Mouse (Mus musculus): Measurements from ENCODE around the gene Otud7b.

DNA sequence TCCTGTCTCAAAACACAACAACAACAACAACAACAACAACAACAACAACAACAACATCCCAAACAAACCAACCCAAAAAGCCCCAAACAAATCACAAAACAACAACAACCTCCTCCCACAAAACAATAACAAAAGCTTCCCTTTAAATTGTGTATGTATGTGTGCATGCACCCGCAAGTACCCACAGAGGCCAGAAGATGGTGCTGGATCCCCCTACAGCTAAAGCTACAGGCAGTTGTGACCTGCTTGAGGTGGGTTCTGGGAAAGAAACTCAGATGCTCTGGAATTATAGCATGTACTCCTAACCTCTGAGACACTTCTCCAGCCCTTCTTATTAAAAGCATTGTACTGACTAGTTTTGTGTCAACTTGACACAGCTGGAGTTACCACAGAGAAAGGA lies 23.3 kb upstream of the Otud7b start:
- TF ChIP-seq CTCF (IDR thresholded peaks at IDR 0.05; ENCODE audit: low read depth, low read length): peak; percentile 72
- TF ChIP-seq POLR2A (IDR thresholded peaks at IDR 0.05; ENCODE audit: insufficient read depth, low read length): no peak
